Mouse (Mus musculus): Measurements from ENCODE around the gene Ptpn18.

- no peak for TF ChIP-seq TCF12 (IDR thresholded peaks at IDR 0.05; ENCODE audit: low read depth, low read length)
- no peak for TF ChIP-seq HCFC1 (IDR thresholded peaks at IDR 0.05; ENCODE audit: low read depth, low read length)
These were observed 48.4 kb downstream of the Ptpn18 start for GRCm38 (mm10) chr1:34507986-34508385.
